Mouse (Mus musculus) Muller cell, postnatal 12 days (primary cell): ENCODE data around the gene Pth2.
A peak's percentile ranks its signal among the peaks of the same experiment; 100 is the strongest.

Experiments used
- DNase-seq: peaks from one replicate; pipeline ENCODE4 v3.0.0-alpha.2; 2015; ENCODE audit errors: inconsistent ontology term

The Pth2 gene

GRCm38 (mm10) chr7:45196994-45197393 is 16.2 kb downstream of the Pth2 start:
- DNase-seq = no peak

GRCm38 (mm10) chr7:45198435-45198834 is 17.6 kb downstream of the Pth2 start:
- DNase-seq = peak; percentile 71

- no peak for DNase-seq
These were observed 18.2 kb downstream of the Pth2 start for GRCm38 (mm10) chr7:45198961-45199360.

GRCm38 (mm10) chr7:45202654-45203053 is 21.9 kb downstream of the Pth2 start:
- no peak for DNase-seq

- peak; percentile 92 for DNase-seq
These were observed 23.8 kb downstream of the Pth2 start, which contains the start of gene Ccdc155 for GRCm38 (mm10) chr7:45204380-45205143. Gene Ccdc155, minus strand, starts transcription at chr7:45204892.

- DNase-seq = no peak
These were observed 27.5 kb downstream of the Pth2 start for GRCm38 (mm10) chr7:45208260-45208659.

- no peak for DNase-seq
These were observed 30.3 kb downstream of the Pth2 start for GRCm38 (mm10) chr7:45211070-45211469.

GRCm38 (mm10) chr7:45211851-45212251 is 31.1 kb downstream of the Pth2 start, which contains the start of gene Dkkl1:
Gene Dkkl1, minus strand, starts transcription at chr7:45212147.
- DNase-seq = no peak

- DNase-seq = no peak
These were observed 31.6 kb downstream of the Pth2 start for GRCm38 (mm10) chr7:45212356-45212755.

GRCm38 (mm10) chr7:45213708-45214107 is 32.9 kb downstream of the Pth2 start:
- no peak for DNase-seq

- peak; percentile 87 for DNase-seq
These were observed 35.1 kb downstream of the Pth2 start, which contains the start of gene Tead2 for GRCm38 (mm10) chr7:45215673-45216441. Gene Tead2, plus strand, starts transcription at chr7:45215753.

GRCm38 (mm10) chr7:45216442-45217183 is 35.8 kb downstream of the Pth2 start:
- peak; percentile 97 for DNase-seq

GRCm38 (mm10) chr7:45221680-45222079 is 40.9 kb downstream of the Pth2 start:
- DNase-seq = no peak

GRCm38 (mm10) chr7:45224826-45225225 is 44.0 kb downstream of the Pth2 start:
- no peak for DNase-seq

GRCm38 (mm10) chr7:45226421-45226820 is 45.6 kb downstream of the Pth2 start:
- no peak for DNase-seq

GRCm38 (mm10) chr7:45228548-45228947 is 47.8 kb downstream of the Pth2 start:
- DNase-seq = no peak

GRCm38 (mm10) chr7:45229046-45229445 is 48.3 kb downstream of the Pth2 start:
- DNase-seq = no peak

GRCm38 (mm10) chr7:45229459-45230203 is 48.8 kb downstream of the Pth2 start:
- no peak for DNase-seq

- no peak for DNase-seq
These were observed 50.4 kb downstream of the Pth2 start for GRCm38 (mm10) chr7:45231192-45231591.
